Mouse (Mus musculus) urinary bladder, adult 2 months (tissue): ENCODE measurements around the gene Pvalb. TPM values are rescaled to one million over a fixed set of nuclear protein-coding genes. Genes with fewer than 3 reads are reported as not detected.

Source experiments
- DNase-seq: peaks from one replicate; pipeline ENCODE4 v3.0.0; 2022; ENCODE audit warnings: low spot score
- polyA plus RNA-seq: library from polyadenylated mRNA; depleted of rRNA; stranded (reverse); fragments of >200 nt; gene quantifications from 2 replicates; pipeline ENCODE4 v1.2.3, GENCODE M21; 2012; rRNA removed

Gene Pvalb
- polyA plus RNA-seq, 1 experiment: not detected

DNA sequence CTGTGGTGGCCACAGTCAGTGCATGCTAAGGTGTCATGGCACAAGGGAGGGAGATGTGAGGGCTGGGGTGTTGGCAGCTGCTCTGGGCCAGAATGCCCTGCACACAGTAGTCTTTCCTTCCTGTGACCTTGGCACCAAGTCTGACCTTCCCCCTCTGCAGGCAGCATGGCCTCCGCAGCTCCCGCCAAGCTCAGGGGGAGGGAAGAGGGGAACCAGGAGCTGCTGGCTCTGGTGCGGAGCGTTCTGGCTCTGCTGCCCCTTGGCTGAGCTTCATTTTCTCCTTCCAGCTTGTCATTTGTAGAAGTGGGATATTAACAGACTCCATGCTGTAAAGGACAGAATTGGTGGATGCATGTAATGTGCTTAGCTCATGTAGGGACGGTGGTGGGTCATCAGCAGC lies 47.9 kb downstream of the Pvalb start:
- no peak for DNase-seq

DNA sequence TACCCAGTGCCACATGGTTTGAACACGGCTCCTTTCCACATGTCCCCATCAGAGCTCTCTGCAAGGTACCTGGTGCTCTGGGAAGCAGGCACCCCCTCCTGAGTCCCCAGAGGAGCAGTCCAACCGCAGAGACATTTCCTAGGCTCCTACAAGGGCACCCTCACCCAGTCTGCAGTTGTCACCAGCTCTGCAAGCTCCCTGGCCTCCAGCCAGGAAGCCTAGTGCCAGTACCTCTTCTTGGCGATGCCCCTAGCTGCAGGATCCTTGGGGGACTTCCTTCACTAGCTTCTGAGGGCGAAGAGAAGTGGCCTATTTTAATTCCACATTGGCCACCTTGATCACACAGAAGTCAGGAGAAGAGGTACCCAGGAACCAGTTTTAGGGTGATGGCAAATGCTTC lies 48.4 kb downstream of the Pvalb start:
- DNase-seq: no peak

DNA sequence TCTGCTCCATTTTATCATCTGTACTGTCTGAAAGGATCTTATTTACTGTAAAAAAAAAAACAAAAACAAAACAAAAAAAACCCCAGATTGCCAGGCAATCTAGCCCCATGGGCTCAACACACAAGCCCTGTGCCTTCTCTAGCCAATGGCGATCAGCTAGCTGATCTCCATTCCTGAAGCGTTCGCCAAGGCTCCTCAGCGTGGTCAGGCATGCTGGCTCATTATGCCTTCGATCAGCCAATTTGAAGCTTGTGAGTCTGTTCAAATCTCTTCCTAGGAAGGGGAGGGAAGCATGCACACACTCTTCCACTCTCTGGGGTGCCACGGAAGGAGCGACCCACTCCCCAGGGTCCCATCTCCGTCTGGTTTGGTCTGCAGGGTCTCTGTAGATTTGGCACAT lies 48.9 kb downstream of the Pvalb start:
- no peak for DNase-seq

DNA sequence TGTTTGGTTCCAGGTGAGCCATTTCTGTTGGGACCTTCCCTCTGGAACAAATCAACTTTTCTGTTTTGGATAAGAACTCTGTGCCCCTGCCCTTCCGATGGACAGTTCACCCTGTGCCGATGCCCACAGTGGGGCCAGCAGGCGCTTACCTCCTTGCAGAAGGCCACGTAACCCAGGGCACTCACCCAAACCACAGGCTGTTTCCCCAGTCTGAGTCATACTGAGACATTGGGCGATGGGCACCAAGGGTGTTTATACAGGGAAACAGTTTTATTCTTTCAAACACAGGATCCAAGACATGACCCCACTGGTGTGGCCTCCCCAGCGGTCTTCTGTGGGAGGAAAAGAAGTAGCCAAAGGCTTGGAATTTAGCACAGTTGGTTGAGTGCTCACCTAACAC lies 50.8 kb downstream of the Pvalb start:
- DNase-seq: no peak

DNA sequence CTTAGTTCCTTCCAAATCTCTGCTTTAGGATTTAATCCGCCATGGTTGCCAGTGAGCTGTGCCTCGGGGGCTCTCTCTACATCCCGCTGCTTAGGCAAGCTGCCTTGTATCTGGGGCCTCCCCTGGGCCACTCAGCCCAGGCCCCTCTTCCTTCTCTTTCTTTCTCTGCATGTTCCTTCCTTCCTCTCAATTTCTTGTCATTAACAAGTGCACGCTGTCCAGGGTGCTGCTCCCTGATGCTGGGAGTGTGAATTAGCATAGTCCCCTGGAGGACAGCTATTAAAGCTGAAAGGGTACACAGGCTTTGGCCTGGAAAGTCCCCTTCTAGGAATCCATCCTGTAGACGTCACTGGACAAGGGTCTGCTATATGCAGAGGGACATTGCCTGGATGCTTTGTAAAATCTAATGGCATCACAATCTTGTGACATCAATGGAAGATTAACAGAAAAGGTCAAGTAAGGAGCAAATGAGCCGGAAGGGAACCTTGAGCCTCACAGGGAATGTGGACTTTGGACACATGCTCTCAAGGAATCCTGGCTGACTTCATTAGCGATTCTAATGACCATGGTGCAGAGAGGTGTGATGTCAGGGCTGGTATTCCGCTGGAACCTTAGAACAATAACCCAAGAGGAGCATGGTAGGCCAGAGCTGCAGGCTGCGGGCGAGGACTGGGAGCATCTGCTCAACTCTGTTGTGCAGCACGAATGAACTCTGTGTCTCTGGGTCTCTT lies 53.0 kb downstream of the Pvalb start:
- no peak for DNase-seq

DNA sequence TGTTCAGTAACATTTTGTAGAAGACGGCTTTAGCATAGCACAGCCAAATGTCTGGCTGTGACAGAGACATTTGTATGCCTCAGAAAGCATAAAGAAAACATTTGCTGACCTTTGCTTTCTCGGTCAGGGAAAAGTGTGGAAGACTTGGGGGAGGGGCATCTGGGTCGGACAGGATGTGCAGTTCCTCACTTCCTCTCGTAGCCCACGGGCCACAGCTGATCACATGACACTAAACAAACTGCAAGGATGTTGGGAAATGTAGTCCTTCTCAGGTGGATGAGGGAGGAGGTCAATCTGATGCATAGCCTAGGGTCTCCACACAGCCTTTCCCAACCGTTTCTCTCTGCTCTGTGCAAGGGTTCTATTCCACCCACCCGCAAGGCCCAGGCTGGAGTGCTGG lies 57.6 kb downstream of the Pvalb start:
- no peak for DNase-seq

Other genes starting within 250 kb of the Pvalb start
- 5.2 and 5.5 TPM in 2 replicates for gene Foxred2, start 249.7 kb downstream of the Pvalb start, polyA plus RNA-seq
- 122 TPM in 2 replicates for gene Eif3d, start 235.6 kb downstream of the Pvalb start, polyA plus RNA-seq
- gene Cacng2, start 86.4 kb downstream of the Pvalb start, polyA plus RNA-seq: not detected in 2 replicates
- 32.3 and 33.5 TPM in 2 replicates for gene Ift27, start 32.3 kb downstream of the Pvalb start, polyA plus RNA-seq
- gene Ncf4, start 38.4 kb upstream of the Pvalb start, polyA plus RNA-seq: 14.7 and 24.4 TPM in 2 replicates
- 6.5 and 7.3 TPM in 2 replicates for gene Csf2rb2, start 99.3 kb upstream of the Pvalb start, polyA plus RNA-seq
- 5.9 and 6.8 TPM in 2 replicates for gene Csf2rb, start 119.4 kb upstream of the Pvalb start, polyA plus RNA-seq
- gene Tex33, start 189.5 kb upstream of the Pvalb start, polyA plus RNA-seq: 0.07 TPM in 1 of 2 replicates, not detected in the other
- gene Tst, start 199.5 kb upstream of the Pvalb start, polyA plus RNA-seq: 31.3 and 37.1 TPM in 2 replicates
- gene Mpst, start 200.0 kb upstream of the Pvalb start, polyA plus RNA-seq: 80.2 and 82.5 TPM in 2 replicates
- gene Kctd17, start 222.2 kb upstream of the Pvalb start, polyA plus RNA-seq: 121 and 128 TPM in 2 replicates